Mouse (Mus musculus): ENCODE results near the gene Prpf3.

- TF ChIP-seq KAT2A (conservative IDR thresholded peaks at IDR 0.05; ENCODE audit: low read depth, low read length) = no peak
- no peak for TF ChIP-seq RCOR1 (IDR thresholded peaks at IDR 0.05; ENCODE audit: low read depth, low read length)
- no peak for TF ChIP-seq CHD1 (IDR thresholded peaks at IDR 0.05; ENCODE audit: low read depth, low read length)
- no peak for TF ChIP-seq SMC3 (IDR thresholded peaks at IDR 0.05; ENCODE audit: low read depth, low read length)
- no peak for TF ChIP-seq CTCF (IDR thresholded peaks at IDR 0.05 in 2 of 3, conservative IDR thresholded peaks at IDR 0.05 in 1 of 3; ENCODE audit: control insufficient read depth in 1 of 3, insufficient read depth in 1 of 3, low read depth in 2 of 3, low read length in 3 of 3, poor library complexity in 1 of 3, severe bottlenecking in 1 of 3)
- 0 out of 4 replicates have a peak, but pooled peaks of 1 of the 2 experiments have one; percentile 3 for TF ChIP-seq POLR2A (IDR thresholded peaks at IDR 0.05; ENCODE audit: control insufficient read depth in 1 of 2, insufficient read depth in 1 of 2, low read depth in 1 of 2, low read length in 2 of 2, poor library complexity in 1 of 2)
These were observed 44.3 kb upstream of the Prpf3 start for GRCm38 (mm10) chr3:95899800-95900524.
